Mouse (Mus musculus) cerebellum, adult 9-10 months (tissue): ENCODE results near the gene Foxa1.

Experiments used
- DNase-seq: peaks from one replicate; pipeline ENCODE4 v3.0.0; 2022

Gene Foxa1

GRCm38 (mm10) chr12:57546415-57547201, at the start of gene Foxa1:
Gene Foxa1, minus strand, starts transcription at chr12:57546916.
- DNase-seq, result no peak

DNA sequence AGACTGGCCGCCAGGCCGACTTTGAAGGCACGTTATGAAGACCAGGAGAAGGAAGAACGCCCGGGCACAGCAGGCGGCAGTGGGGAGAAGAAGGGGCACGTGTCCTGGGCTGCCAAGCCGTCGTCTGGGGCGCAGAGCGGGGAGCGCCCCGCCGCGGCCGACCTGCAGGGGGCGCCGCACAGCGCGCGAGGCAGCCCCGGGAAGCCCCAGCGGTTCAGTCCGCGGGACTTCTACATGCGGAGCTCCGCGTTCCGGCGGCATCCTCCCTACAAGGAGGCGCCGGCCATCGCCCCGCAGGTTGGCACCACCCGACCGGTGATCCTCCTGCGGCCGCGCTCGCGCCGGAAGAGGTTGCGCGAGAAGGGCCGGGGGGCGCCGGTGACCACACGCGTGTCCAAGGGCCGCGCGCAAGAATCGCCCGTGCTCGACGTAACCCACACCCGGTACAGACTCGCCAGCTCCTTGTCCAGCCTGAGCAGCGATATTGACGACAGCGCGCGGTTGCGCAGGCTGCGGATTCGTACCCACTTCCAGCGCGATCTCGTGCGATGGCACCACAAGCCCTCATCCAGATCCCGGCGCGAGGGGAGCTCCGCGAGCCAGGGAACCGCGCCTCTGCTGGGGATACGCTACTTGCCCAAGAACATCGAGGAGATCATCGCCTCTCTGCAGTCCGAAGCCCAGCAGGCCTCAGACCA, 29.4 kb upstream of the Foxa1 start:
- no peak for DNase-seq

GRCm38 (mm10) chr12:57572415-57572814, 25.7 kb upstream of the Foxa1 start:
- DNase-seq, result no peak

GRCm38 (mm10) chr12:57571773-57572172, 25.1 kb upstream of the Foxa1 start:
- DNase-seq, result no peak

DNA sequence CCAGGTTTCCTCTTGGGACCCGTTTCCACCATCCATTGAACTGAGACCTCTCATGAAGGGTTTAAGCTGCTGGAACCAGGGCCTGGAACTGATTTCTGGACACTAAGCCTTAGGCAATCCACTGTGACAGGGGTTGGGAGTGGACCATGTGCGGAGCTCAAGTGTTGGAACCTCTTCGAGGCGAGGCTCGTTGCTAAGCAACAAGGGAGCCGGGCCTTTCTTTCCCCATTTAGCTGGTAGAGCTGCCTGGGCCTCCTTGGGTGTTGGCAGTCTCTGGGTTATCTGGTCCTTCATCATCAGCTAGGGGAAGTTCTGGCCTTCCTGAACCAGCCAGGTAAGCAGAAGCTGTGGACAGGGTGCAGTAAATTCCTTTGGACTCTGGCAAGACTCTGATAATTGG, 17.2 kb upstream of the Foxa1 start, which contains the start of gene Ttc6:
Gene Ttc6, plus strand, starts transcription at position 205 of the 400 bp plus-strand sequence.
- no peak for DNase-seq

- DNase-seq, result no peak
These were observed 7.4 kb upstream of the Foxa1 start for GRCm38 (mm10) chr12:57554091-57554490.

- no peak for DNase-seq
These were observed 5.6 kb upstream of the Foxa1 start for GRCm38 (mm10) chr12:57552286-57552685.

DNA sequence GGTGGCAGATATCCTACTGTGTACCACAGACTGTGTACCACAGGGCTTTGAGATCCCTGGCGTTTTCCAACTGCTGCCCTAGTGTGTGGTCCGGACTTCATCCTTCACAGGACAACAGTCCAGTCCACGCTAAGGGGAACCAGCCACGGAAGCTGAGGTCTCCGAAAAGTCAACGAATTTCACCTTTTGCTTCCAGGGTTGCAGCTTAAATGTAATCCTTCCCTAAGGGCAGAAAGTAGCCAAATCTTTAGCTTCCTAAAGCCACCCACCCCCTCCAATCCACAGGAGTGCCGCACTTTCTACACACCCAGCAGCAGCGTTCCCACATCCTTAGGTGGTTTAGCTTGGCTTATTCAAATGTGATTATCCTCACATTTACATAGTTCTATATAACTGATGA, 4.2 kb upstream of the Foxa1 start:
- no peak for DNase-seq

- no peak for DNase-seq
These were observed 3.6 kb upstream of the Foxa1 start for GRCm38 (mm10) chr12:57550181-57550808.

GRCm38 (mm10) chr12:57549667-57550160, 3.0 kb upstream of the Foxa1 start:
- DNase-seq, result no peak

DNA sequence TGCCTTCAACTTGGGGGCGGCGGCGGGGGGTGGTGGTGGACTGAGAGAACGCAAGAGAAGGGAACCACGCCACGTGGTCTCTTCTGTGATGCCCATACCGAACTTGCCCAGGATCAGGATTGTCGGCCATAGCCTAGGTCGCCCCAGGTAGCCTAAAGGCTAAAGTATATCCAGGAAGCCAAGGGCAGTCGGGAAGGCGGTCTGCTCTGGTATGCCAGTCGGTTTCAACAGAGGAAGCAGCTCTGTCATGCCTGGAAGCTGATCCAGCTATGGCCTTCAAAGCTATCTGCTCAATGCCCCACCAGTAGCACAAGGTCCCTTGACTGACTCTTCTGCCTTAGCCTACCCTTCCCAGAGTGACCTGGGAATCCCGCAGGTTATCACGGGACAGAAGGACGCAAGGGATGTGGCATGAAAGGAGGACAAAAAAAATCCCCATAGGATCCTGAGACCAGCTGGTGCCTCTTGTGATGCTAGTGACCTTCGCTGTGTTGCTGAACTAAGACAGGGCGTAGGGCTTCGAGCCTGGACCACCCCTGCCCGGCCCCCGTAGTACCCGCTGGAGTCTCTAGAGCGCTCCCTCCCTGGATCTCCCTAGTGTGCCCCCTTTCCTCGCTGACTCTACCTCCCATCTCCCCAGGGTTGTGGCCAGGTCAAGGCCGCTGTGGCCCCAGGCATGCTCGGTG, 2.4 kb upstream of the Foxa1 start:
- no peak for DNase-seq

DNA sequence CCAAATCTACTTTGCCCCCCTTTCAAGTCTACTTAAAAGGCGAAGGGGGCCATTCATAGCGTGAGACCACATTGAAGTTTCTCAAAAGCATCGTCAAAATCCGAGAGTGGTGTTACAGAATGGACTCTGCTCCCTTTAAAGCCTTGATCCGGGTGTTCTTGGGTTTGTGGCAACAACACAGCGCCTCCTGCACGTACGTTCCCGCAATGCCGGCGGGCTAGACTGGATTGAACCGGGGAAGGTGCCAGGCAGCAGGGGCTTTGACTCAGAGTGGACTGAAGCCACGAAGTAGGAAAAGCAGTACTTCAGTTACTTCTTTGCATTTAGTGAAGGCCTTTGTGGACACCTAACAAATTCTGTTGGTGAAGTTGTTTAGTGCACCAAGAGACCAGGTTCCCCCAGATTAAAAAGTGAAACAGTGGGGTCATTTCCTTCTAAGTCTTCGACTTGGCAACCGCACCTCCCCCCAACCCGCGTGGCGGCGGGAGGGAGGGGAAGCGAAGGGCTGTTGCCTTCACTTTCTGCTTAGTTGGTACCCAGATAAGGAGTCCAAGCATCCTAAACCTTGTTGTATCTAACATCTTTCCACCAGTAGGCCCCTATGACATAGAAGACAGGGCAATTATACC, 1.8 kb upstream of the Foxa1 start:
- DNase-seq, result no peak

- DNase-seq, result no peak
These were observed 1.2 kb upstream of the Foxa1 start for GRCm38 (mm10) chr12:57547890-57548289.

- DNase-seq, result no peak
These were observed 1.1 kb downstream of the Foxa1 start for GRCm38 (mm10) chr12:57545371-57546241.

DNA sequence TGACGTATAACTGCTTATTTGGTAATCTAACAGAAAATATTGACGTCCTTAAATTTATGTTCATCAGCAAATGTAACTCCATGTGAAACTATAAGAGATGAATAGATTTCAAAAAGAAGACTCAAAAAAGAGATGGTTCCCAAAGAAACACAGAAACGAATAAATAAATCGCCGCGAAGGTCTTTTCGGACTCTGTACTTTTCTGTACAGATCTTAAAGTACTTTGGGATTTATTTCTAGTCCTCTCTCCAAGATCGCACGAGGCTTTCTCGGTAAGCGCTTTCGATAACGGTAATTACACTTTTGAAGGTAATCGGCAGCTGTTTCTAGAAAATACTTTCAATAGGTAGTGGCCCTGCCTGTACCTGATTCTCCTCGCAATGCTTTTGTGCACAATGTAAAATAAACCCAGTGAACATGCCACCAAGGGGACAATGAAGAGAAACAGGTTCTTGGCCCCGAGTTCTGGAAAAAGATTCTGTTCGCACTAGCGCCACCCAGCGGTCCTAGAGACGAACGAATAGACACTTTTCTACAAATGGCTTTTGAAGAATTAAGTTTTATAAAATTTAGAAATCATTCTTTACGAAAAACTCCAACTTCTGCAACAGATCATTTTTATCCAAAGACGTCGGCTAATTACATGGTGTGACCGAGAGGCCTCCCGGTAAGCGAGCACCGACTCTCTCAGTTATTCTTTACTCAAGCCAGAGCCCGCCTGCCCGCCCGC, 1.9 kb downstream of the Foxa1 start:
- peak; percentile 20 for DNase-seq

DNA sequence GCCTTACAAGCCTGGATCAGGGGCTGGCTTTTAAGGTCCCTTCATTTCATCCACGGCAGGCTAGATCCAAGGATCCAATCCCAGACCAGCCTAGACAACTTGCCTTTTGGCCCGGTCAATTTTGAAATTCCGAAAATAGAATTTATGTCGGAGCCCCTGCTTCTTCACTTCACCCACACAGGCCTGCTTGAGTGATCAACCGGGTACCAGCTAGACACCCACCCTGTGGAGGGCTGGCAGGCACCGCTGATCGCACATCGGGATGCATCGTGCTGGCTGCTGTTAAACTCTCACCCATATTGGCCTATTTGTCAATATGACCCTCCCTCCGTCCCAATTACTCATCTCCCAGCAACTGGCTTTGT, 3.1 kb downstream of the Foxa1 start:
- DNase-seq, result no peak

DNA sequence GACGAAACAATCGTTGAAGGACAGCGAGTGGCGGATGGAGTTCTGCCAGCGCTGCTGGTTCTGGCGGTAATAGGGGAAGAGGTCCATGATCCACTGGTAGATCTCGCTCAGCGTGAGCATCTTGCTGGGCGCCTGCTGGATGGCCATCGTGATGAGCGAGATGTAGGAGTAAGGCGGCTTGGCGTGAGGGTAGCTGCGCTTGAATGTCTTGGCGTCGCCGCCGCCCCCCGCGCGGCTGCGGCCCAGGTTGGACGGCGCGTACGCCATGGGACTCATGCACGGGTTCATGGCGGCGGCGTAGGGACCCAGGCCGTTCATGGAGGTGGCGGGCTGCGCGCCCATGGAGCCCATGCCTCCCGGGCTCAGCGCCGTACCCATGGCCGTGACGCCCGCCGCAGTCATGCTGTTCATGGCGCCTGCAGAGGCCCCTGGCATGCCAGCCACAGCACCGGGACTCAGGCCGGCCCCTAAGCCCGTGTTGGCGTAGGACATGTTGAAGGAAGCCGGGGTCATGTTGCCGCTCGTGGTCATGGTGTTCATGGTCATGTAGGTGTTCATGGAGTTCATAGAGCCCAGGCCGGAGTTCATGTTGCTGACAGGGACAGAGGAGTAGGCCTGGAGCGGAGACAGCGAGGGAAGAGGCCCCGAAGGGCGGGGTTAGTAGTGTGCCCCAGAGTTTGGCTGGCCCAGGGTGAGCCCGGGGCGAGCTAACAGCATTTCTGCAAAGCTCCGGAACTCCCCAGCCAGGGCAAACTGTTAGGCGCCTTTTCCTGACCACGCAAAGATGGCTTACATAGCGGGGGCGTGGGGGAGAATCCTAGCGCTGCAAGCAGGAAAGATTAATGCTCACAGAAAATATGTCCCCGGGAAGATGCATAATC, 3.7 kb downstream of the Foxa1 start:
- DNase-seq, result no peak

DNA sequence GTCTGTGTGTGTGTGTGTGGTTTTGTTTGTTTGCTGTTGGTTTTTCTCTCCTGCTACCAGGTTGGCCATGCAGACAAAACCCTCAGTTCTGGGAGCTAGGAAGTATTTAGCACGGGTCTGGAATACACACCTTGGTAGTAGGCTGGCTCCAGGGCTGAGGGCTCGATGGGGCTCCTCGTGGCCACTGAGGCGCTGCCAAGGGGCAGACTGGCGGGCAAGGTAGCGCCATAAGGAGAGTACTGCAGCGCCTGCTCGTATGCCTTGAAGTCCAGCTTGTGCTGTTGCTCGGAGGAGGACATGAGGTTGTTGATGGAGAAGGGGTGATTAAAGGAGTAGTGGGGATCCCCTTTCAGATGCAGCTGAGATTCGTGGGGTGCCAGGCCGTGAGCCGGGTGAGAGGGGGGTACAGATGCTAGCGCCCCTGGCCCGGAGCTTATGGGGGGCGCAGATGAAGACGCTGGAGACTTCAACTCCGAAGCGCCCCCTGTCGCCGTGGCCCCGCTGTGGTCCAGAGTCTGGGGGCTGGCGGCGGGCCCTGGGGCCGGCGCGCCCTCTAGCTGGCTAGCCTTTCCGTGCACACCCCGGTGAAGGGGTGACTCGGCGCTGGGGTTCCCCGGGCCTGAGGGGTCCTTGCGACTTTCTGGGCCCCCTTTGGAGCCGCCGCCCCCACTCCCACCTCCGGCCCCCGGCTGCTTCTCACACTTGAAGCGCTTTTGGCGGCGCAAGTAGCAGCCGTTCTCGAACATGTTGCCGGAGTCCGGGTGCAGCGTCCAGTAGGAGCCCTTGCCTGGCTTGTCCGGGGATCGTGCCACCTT, 4.6 kb downstream of the Foxa1 start:
- DNase-seq, result no peak

GRCm38 (mm10) chr12:57541118-57541517, 5.6 kb downstream of the Foxa1 start:
- no peak for DNase-seq
